Mouse (Mus musculus) telencephalon, adult 2 months (tissue): ENCODE measurements at regions not wholly inside any gene's neighbourhood (a gene's known extent, or its start where the extent isn't known, plus 50 kb on each side); places are given as distances from the start of the nearest gene placed in this dataset.

Experiments used
- DNase-seq: peaks from one replicate; pipeline ENCODE4 v3.0.0-alpha.2; 2011; ENCODE audit warnings: low read depth, low spot score

DNA sequence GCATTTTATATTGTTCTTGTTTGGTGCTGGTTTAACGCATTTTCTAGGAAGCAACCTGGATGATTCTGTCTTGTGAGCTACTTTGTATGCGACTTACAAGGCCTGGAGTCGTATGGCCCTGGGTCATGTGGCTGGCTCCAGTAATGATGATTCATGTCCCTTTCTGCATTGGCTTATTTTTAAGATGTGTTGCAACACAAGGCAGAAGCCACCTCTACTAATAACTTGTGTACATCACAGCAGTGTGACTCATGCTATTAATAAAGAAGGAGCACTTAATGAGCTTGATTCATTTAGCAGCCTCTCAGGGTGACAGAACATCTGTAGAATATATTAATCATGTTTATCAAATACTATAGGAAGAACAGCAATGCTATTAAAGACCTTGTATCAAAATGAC is 84.0 kb downstream of the Slc5a7 start:
- DNase-seq: no peak

DNA sequence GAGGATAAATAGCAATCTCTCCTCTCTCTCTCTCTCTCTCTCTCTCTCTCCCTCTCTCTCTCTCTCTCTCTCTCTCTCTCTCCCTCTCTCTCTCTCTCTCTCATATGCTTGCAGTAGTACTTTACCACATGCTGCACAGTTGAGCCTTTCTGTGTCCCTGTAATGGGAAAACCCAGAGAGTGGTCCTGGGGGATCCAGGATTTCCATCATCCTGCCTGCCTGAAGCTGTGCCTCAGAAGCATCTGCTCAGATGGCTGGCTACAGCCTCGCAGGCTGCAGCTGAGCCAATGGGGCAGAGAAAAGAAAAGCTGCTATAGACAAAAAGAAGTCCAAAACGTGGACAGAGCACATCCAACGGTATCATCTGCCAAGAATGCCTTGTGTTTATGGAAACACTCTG is 97.1 kb downstream of the Slc5a7 start:
- no peak for DNase-seq

DNA sequence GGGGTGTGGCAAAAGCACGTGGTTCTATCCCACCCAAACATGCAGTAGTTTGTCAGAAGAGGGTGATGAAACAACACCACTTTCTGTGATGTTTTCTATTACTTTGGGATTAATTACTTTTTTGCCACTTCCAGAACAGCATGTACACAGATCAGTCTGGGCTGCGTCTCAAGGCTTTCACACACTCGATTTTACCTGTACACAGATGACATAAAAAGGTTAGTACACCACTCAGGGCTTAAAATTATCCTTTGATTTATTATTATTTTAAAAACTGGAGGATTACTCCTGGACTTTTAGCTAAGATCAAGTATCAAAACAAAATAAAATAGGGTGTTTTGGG is 106.6 kb downstream of the Slc5a7 start:
- DNase-seq: no peak

DNA sequence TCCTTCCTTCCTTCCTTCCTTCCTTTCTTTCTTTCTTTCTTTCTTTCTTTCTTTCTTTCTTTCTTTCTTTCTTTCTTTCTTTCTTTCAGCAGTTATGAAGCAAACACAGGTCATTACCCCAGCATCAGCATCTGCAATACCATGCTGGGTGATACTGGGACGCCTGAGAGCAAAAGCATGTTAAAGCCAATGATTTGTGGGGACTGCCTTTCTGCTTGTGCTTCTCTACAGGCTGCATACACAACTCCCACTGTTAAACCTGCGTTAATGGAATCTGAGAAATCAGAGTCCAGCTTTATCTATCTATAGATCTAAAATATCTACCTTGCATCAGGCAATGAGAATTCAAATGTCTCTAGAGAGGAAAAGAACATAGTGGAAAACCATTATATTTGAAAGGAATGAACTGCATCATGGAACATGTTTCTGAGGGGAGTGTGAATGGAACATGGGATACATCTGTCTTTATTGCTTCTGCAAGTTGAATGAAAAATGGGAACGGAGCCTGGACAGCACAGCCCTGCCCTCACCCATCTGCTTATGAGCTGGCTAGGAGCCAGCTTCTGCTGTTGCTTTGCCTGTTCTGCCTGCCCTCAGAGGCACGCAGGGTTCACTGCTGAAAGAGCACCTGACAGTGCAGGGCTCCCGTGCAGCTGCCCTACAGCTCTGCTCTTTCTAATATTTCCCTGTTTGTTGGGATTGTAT is 107.2 kb downstream of the Slc5a7 start:
- no peak for DNase-seq

DNA sequence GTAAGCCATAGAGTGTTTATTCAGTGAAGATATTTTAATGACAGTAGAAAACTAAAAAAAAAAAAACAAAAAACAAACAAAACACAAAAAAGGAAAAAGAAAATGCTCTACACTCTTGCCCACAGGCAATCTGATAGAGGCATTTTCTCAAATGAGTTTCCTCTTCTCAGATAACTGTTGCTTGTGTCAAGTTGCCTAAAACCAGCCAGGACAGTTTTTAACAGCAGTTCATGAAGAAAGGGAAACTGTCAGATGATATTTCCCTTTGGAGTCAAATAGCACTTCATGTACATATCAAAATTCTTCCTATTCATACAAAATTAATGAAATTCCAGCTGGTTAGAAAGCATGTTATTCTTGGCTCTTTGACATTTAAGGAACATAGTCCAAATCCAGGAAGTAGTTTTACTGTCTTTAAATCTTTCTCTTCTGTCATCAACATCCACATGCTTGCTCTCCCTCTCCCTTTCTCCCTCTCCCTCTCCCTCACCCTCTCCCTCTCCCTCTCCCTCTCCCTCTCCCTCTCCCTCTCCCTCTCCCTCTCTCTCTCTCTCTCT is 109.8 kb downstream of the Slc5a7 start:
- no peak for DNase-seq

GRCm38 (mm10) chr17:54182073-54182472 is 116.8 kb downstream of the Slc5a7 start:
- no peak for DNase-seq

- DNase-seq: no peak
Observed at GRCm38 (mm10) chr17:54180563-54180962, 118.3 kb downstream of the Slc5a7 start.

DNA sequence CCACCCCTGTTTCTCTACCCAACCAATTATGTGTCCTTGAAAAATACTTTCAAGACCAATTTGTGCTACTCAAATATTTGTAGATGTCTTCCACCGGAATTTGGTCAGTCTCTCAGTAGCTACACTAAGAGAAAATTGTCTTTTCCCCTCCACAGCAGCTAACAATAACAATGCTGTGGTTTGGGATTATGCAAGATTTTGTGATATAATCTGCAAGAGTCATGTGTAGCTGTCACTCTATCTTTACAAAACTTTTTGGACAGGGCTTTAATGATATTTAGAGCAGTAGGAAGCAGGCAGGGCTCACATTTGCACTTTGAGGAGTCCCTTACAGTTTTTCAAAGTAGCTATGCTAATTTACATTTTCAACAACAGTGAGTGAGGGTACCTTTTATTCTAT is 128.1 kb downstream of the Slc5a7 start:
- no peak for DNase-seq

GRCm38 (mm10) chr17:54168039-54168438 is 130.8 kb downstream of the Slc5a7 start:
- DNase-seq: no peak

- no peak for DNase-seq
Observed at GRCm38 (mm10) chr17:54162383-54162782, 136.5 kb downstream of the Slc5a7 start.

DNA sequence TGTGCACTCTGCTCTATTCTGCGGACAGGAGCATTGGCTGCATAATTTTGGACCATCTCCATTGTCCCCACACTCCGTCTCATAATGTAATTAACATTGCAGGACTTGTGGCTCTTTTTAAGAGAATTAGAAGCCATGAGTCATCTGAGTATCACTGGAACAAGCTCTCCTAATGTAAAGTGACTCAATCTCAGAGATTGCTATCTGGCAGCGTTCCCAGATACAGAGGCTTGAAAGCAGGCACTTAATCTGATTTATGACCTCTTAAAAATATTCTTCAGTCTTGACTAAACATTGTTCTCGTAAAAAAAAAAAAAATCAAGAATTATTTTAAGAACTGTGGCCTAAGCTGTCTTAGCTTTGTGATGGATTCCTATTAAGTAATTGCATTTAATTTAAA is 140.1 kb downstream of the Slc5a7 start:
- DNase-seq: peak; percentile 17

- no peak for DNase-seq
Observed at GRCm38 (mm10) chr17:54158330-54158729, 140.5 kb downstream of the Slc5a7 start.

GRCm38 (mm10) chr17:54155801-54156200 is 143.0 kb downstream of the Slc5a7 start:
- DNase-seq: no peak

GRCm38 (mm10) chr17:54154536-54154935 is 144.3 kb downstream of the Slc5a7 start:
- no peak for DNase-seq
